In genomic region chr1:127015042-127015893, GRCm38 (mm10) we compare ENCODE assay signal across 10 mouse cellular contexts.
DNase-seq lines count a peak whose midpoint lies in the region; ATAC-seq lines count a peak whose summit lies in the region.
"Had no signal": no experiment of that assay in that cellular context is flagged by ENCODE, and none has a peak within 500 bp of the region (broad histone marks: within the 10 kb centered on the region; RNA-seq: fewer than 3 reads in every experiment).

No protein-coding gene starts in this region.

- H3K9me3 ChIP-seq in kidney, embryonic 16.5 days (ENCODE audit: low read length) = no peaks in the 10 kb centered on the region
- H3K9me3 ChIP-seq in embryonic facial prominence, embryonic 14.5 days (ENCODE audit: control insufficient read depth, low read length) = no peaks in the 10 kb centered on the region
- H3K9me3 ChIP-seq in neural tube, embryonic 12.5 days = no peaks in the 10 kb centered on the region
- H3K9me3 ChIP-seq: heart, embryonic 13.5 days; limb, embryonic 15.5 days had no signal

- H3K9ac ChIP-seq in kidney, embryonic 16.5 days (replicated peaks; ENCODE audit: low read length) = no peak overlapping the region
- H3K9ac ChIP-seq in embryonic facial prominence, embryonic 14.5 days (ENCODE audit: low read depth, low read length) = no peak overlapping the region
- no peak overlapping the region for H3K9ac ChIP-seq in neural tube, embryonic 12.5 days
- H3K9ac ChIP-seq: heart, embryonic 13.5 days; limb, embryonic 15.5 days had no signal

- intact Hi-C loops in left cerebral cortex, postnatal 4 days (cut with DNase I) = loop anchor here (5.0 to 10.0 kb wide), 2 partner anchors 190 to 442 kb away; partner anchors contain the start of gene Mgat5

- no peak overlapping the region for H3K4me2 ChIP-seq in kidney, embryonic 16.5 days (replicated peaks; ENCODE audit: low read depth, low read length)
- no peak overlapping the region for H3K4me2 ChIP-seq in embryonic facial prominence, embryonic 14.5 days (ENCODE audit: low read depth, low read length)
- H3K4me2 ChIP-seq in neural tube, embryonic 12.5 days (replicated peaks) = no peak overlapping the region
- H3K4me2 ChIP-seq: heart, embryonic 13.5 days; limb, embryonic 15.5 days had no signal

- no peak for ATAC-seq in kidney, embryonic 16.5 days (ENCODE audit: low FRiP score, low TSS enrichment)
- peak; percentile 77; the same call in 1 of the 2 replicates for ATAC-seq in embryonic facial prominence, embryonic 14.5 days (ENCODE audit: low read depth)
- ATAC-seq in neural tube, embryonic 12.5 days (ENCODE audit: low FRiP score, low read depth) = peak; percentile 70

- H3K4me3 ChIP-seq in kidney, embryonic 16.5 days (ENCODE audit: low read length) = no peak overlapping the region
- no peak overlapping the region for H3K4me3 ChIP-seq in embryonic facial prominence, embryonic 14.5 days (ENCODE audit: low read depth, low read length)
- H3K4me3 ChIP-seq in neural tube, embryonic 12.5 days = no peak overlapping the region
- H3K4me3 ChIP-seq: heart, embryonic 13.5 days; limb, embryonic 15.5 days had no signal

- no peaks in the 10 kb centered on the region for H3K4me1 ChIP-seq in kidney, embryonic 16.5 days (ENCODE audit: insufficient read depth, low read length)
- peaks cover 6% of the 10 kb centered on the region; the same call in 1 of the 2 replicates for H3K4me1 ChIP-seq in embryonic facial prominence, embryonic 14.5 days (ENCODE audit: control insufficient read depth, insufficient read depth, low read length)
- no peaks in the 10 kb centered on the region for H3K4me1 ChIP-seq in neural tube, embryonic 12.5 days
- H3K4me1 ChIP-seq: heart, embryonic 13.5 days had no signal

- no peaks in the 10 kb centered on the region for H3K27me3 ChIP-seq in kidney, embryonic 16.5 days (ENCODE audit: insufficient read depth, low read length)
- H3K27me3 ChIP-seq in embryonic facial prominence, embryonic 14.5 days (replicated peaks; ENCODE audit: control insufficient read depth, insufficient read depth, low read length) = no peaks in the 10 kb centered on the region
- H3K27me3 ChIP-seq in neural tube, embryonic 12.5 days (replicated peaks) = no peaks in the 10 kb centered on the region
- H3K27me3 ChIP-seq: heart, embryonic 13.5 days; limb, embryonic 15.5 days had no signal

- no peaks in the 10 kb centered on the region for H3K36me3 ChIP-seq in kidney, embryonic 16.5 days (ENCODE audit: insufficient read depth, low read length)
- H3K36me3 ChIP-seq in embryonic facial prominence, embryonic 14.5 days (ENCODE audit: control insufficient read depth, insufficient read depth, low read length) = no peaks in the 10 kb centered on the region
- H3K36me3 ChIP-seq in neural tube, embryonic 12.5 days = no peaks in the 10 kb centered on the region
- H3K36me3 ChIP-seq: heart, embryonic 13.5 days; limb, embryonic 15.5 days had no signal

- no peak overlapping the region for H3K27ac ChIP-seq in kidney, embryonic 16.5 days (ENCODE audit: low read length)
- H3K27ac ChIP-seq in embryonic facial prominence, embryonic 14.5 days (replicated peaks; ENCODE audit: low read depth, low read length) = no peak overlapping the region
- no peak overlapping the region for H3K27ac ChIP-seq in neural tube, embryonic 12.5 days
- H3K27ac ChIP-seq: heart, embryonic 13.5 days; limb, embryonic 15.5 days had no signal

- peak; percentile 70 for DNase-seq in kidney, adult 11 months
- peak; percentile 50 for DNase-seq in embryonic facial prominence, embryonic 14.5 days (ENCODE audit: low spot score)
- DNase-seq in kidney, adult 8-10 months = peak; percentile 65 to 79
- DNase-seq in cerebellum, adult 11 months = no peak
- no peak for DNase-seq in gastrocnemius, postnatal 4 days (ENCODE audit: low spot score in 2 of 2)
- DNase-seq in left cerebral cortex, postnatal 4 days = no peak

- 38% methylated on average over 8 of the region's 8 CpGs for WGBS in kidney, embryonic 16.5 days
- 34% methylated on average over 8 of the region's 8 CpGs for WGBS in embryonic facial prominence, embryonic 14.5 days
- WGBS in neural tube, embryonic 12.5 days = 49% methylated on average over 8 of the region's 8 CpGs

Comparison
In these comparisons a context has a peak if more than half of its experiments do, and no peak if none do; other contexts are left out.
1. DNase-seq: peak in kidney, adult 11 months (single experiment), embryonic facial prominence, embryonic 14.5 days (single experiment) and kidney, adult 8-10 months (2 of 2); none in cerebellum, adult 11 months (single experiment), gastrocnemius, postnatal 4 days (0 of 2) and left cerebral cortex, postnatal 4 days (single experiment).